Mouse (Mus musculus): ENCODE results near the gene Ly6g6f.
A peak's percentile ranks its signal among the peaks of the same experiment; 100 is the strongest.
"Not testable (repeated sequence)": the region's sequence is repeated elsewhere in the genome, so short reads cannot be mapped to it uniquely, and the experiment has no call there.

Gene Ly6g6f

DNA sequence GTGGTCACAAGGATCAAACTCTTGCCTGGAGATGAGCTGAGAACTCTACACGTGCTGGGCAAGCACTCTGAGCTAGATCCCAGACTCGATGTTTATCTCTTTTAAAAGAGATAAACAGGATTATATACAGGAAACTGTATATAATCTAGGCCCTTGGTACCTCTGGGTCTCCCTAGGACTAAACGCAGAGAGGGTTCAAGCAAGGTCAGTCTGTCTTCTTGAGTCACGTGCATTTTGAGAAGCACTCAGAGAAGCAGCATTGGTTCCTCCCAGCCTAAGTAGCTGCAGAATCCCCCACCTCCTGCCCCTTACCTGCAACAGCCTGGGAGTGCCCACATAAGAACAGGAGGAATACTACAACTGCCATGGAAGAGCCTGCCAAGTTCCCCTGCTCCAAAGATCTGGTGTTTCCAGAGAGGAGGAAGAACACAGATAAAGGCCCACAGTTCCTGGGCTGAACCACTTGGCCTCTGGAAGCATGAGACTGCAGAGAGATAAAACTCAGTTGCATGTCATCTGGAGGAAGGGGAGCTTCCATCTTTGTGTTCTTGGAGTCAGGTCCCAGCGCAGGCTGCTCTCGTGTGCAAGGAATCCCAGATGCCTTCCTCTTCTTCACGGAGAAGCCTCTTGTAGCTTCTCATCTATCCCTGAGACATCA, at the start of gene Ly6g6f:
TSS of gene Ly6g6f (minus strand) at position 403 of the 658 bp plus-strand sequence.
- DNase-seq: no peak

DNA sequence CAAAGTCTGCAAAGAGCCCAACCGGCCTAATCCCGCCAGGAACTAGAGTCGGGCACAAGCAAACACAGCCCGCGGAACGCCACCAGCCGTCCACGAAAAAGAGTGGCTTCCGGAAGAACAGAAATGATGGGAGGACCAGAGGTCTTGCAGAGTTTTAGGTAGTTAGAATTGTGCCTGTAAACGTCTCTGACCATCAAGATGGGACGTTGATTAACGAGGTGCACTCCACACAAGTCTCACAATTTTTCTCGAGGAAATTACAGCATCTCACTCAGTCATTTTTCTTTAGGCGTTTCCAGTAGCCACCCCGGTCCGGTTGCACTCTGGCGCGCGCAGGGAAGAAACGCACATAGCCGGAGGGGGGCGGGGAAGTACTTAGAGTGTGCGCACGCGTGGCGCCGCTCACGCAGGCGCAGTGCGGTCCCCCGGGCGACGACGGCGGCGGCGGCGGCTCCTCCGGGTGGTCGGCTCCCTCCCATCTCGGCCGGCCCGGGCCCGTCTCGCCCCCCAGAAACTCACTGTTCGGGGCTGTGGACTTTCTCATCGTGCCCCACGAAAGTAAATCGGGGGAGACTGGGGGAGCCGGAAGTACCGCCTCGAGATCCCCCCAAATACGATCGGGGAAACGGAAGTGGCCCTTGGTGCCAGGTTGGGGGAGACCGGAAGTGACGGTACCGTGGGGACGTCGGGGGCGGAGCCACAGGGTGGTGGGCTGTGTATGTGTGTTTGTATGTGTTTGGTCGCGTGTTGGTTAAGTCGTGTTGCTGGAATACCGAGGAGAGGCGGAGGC, 49.6 kb upstream of the Ly6g6f start, which contains the start of gene Bag6:
TSS of gene Bag6 (plus strand) at position 378 of the 790 bp plus-strand sequence.
- DNase-seq: peak; percentile 84 to 90

DNA sequence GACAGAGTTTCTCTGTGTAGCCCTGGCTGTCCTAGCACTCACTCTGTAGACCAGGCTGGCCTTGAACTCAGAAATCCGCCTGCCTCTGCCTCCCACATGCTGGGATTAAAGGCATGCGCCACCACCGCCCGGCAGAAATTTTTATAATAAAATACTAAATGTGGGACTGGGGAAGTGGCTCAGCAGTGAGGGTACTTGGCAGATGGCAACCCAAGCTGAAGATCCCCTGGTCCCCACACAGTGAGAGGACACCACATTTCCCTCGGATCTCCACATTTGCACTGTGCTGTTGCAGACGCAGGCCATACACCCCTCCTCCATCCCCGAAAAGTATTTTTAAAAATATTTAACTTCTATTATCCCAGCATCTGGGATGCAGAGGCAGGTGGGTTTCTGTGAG, 48.1 kb upstream of the Ly6g6f start:
- no peak for DNase-seq

DNA sequence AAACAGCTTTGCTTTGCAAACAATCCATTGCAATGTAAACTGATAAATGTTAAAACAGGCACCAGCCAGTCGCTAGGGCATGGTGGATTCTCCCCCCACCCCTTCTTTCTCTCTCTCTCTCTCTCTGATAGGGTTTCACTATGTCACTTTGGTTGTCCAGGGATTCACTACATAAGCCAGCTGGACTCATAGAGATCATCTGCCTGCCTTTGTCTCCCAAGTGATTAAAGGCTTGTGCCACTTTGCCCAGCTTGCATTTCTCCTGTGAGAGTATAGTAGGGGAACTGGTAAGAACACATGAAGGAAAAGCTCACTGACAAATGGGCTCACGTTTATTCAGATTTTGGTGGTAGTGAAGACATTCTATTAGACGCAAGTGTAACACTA, 46.8 kb upstream of the Ly6g6f start:
- DNase-seq: no peak

DNA sequence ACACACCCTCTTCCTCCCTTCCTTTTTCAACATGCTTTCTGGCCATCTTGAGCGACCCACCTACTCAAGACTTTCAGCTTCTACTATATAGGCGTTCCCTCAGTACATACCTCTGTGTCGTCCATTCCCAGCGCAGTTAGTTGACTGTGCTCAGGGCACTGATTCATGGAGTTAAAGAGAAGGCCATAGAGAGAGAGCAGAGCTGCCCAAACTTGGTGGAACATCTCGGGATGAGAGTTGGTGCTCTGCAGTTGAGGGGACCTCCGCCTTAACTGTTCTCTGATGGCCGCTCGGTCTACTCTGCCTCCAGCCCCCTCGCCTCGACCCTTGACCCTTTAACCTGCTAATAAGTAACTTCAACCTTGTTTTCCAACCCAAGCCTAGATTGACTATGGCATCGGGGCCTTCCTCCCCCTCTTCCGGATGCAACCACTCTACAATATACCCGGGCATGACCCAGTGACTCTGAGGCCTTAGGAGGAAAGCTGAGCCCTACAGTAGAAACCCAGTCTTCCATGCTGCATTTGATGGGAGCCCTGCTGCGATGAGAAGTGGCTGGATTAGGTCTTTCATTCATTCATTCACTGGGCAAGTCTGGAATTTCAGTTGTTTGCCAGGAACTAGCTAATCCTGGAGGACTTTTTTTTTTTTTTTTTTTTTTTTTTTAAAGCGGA, 46.2 kb upstream of the Ly6g6f start, which contains the start of gene Apom:
TSS of gene Apom (minus strand) at position 551 of the 674 bp plus-strand sequence.
- DNase-seq: no peak

DNA sequence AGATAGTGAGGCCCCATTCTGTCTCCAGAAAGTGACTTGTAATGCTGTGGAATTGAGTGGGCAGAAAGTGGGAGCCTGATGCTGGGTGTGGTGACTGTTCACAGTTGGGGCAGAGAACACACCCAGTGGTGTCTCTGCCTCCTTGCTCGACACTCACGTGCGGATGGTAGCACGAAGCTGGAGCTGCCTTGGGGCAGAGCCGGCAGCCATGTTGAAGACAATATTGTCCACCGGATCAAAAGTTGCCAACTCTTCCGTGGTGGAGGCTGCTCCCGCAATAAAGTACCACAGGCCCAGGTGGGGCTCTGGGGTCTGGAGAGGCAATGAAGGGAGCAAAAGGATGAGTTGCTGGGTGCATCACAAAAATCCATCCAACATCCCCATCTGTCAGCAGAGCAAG, 45.6 kb upstream of the Ly6g6f start:
- no peak for DNase-seq

DNA sequence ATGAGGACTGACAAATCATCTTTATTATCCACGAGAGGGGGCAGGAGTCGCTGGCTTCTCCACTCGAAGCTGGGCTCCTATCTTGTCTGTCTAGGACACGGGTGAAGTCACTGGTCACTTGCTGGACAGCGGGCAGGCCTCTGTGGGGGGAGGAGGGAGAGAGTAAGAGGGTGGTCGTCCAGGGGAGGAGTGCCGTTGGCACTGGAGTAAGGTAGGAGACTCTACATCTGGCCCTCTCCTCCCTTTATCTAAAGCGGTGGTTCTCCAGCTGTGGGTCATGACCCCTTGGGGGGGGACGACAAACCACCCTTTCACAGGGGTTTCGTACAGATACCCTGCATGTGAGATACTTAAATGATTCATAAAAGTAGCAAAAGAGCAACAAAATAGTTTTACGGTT, 43.6 kb upstream of the Ly6g6f start:
- no peak for DNase-seq

DNA sequence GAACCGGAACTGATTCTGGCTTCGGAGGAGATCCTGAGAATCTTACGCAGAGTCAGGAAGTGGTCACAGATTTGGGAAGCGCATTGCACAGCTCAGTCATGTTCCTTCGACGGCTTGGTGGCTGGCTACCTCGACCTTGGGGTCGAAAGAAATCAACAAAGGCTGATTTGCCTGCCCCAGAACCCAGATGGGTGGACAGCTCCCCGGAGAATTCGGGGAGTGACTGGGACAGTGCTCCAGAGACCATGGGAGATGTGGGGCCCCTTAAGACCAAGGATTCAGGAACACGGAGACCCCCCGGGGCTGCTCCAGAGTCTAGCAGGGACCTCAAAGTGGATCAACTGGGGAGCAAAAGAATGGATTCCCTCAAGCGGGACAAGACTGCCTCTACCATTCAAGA, 41.6 kb upstream of the Ly6g6f start:
- no peak for DNase-seq

DNA sequence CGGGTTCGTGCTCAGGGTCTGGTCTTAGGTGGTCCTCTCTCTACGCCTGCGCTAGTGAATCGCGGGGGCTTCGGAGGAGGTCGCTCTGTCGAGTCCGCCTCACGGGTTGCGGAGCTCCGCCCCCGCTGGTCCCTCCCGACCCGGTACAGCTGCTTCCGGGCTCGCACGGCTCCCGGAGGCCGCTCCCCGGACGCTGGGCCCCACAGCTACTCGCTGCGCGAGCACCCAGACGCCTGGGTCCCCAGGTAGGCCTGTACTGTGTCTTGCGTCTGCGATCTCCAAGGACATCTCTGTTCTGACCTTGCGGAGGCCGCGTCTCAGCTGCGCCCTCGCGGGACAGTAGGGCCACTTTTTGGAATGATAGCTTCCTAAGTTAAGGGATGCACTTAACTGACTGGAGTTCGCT, 40.8 kb upstream of the Ly6g6f start, which contains the start of gene D17H6S53E:
TSS of gene D17H6S53E (plus strand) at position 168 of the 406 bp plus-strand sequence.
- DNase-seq: peak; percentile 77 to 81

DNA sequence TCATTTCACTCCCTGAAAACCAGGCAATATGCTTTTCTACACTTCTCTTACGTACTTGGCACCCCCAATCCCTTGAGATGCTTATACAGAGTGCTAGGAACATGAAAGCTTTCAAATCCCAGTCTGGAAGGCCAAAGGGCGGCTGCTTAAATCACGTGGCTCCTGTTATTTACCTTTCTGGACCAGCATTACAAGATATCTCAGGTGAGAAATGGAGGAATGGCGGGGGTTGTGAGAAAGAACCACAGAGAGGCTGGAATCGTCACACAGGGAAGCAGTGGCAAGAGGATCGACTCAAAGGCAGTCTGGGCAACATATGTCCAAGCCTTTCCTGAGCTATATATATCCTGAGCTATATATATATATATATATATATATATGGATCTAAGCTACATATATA, 40.2 kb upstream of the Ly6g6f start:
- no peak for DNase-seq

DNA sequence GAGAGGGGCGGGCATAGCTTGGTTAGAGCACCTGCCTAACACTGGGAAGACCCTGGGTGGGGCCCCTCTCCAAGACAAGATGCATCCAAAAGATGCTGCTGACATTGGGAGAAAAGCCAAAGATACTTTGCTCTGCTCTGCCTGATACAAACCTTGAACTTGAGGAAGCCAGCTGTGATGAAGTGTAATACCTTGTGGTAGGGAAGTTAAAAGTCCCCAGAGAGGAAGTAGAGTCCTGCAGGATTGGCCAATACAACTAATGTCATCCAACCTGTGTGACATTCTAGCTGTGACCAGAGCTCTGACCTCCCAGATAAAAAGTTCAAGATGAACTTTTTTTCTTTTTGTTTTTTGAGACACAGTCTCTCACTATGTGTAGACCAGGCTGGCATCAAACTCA, 39.7 kb upstream of the Ly6g6f start:
- DNase-seq: no peak

DNA sequence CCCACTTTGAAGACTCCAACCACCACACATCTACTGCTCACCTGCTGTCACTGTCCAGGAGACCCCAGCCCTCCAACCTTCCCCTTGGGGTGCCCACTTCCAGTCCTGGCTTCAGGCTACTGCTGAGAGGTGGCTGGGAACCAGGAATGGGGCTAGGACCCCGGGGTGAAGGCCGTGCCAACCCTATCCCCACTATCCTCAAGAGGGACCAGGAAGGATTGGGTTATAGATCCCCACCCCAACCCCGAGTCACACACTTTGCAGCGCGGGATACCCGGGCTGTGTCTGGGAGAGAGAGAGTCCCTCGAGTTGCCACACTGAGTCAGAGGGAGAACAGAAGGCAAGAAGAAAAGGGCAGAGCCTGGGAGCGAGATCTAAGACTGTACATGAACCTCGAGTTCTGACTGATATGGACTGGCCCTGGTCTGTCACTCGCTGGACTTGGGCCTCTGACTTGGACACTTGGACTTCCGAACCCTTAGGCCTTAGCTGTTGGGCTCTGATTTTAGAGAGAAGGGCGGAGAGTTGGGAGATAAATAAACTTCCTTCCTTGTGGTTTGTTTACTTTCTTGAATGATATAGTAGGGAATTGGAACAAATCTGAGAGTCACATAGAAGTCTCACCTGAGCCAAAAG, 39.0 kb upstream of the Ly6g6f start:
- not testable (repeated sequence) for DNase-seq

DNA sequence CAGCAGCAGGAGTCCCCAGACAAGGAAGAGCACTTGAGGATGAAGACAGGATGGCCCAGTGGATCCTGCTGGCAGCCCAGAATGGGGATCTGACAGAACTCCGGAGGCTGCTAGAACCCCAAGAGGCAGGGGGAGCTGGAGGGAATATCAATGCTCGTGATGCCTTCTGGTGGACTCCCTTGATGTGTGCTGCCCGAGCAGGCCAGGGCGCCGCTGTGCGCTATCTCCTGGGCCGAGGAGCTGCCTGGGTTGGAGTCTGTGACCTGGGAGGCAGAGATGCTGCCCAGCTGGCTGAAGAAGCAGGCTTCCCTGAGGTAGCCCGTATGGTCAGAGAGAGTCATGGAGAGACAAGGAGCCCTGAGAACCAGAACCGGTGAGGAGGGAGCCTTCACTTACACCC, 37.9 kb upstream of the Ly6g6f start:
- not testable (repeated sequence) for DNase-seq

DNA sequence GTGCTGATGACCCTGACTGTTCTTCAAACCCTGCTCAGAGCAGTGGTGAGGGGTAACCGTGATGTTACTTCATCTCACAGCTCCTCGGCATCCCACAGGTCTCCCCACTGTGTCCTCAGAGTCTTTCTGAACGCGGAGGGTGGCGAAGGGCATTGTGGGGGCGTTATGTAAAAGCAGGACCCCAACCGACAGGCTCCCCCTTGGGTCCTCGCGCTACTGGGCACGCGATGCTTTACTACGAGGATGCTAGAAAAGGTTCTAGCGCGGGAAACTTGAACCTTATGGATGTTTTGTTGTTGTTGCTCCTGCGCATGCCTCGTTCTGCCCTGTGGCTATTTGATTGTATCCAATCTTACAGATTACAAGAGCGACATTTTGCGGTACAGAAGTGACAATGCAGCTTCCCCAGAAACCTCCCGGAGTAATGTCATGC, 36.5 kb upstream of the Ly6g6f start, which contains the start of gene Csnk2b:
TSS of gene Csnk2b (minus strand) at position 183 of the 433 bp plus-strand sequence.
- DNase-seq: peak in 1 of 2 experiments; percentile 39

DNA sequence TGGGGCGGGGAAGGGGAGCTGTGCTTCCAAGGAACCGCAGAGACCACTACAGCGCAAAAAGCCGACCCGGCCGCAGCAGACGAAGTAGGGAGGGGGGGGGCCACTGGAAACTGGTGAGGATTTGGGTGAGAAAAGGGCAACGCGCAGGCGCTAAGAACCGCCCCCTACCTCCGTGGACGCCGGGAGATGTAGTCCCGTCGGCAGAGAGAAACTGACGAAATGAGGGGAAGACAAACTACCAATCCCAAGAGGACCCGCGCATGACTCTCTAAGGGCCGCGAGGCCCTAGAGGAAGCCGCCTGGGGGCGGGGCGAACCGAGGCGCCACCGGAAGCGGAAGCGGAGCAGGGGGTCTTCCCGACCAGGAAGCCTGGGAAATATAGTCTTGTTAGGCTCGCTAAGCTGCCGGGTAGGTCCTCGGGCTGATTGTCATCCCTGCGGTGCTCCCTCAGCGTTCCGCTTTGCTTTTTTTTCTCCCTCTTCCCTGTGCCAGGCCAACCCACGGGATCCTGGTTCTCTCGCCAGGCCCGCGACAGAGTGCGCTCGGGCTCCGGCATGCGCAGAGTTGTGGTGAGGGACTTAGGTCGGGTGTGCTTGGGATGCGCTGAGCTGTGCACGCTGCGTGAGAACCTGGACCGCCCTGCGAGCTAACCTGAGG, 35.9 kb upstream of the Ly6g6f start, which contains the start of gene Gpank1:
TSS of gene Gpank1 (plus strand) at position 313 of the 657 bp plus-strand sequence.
- DNase-seq: peak; percentile 97 to 98

DNA sequence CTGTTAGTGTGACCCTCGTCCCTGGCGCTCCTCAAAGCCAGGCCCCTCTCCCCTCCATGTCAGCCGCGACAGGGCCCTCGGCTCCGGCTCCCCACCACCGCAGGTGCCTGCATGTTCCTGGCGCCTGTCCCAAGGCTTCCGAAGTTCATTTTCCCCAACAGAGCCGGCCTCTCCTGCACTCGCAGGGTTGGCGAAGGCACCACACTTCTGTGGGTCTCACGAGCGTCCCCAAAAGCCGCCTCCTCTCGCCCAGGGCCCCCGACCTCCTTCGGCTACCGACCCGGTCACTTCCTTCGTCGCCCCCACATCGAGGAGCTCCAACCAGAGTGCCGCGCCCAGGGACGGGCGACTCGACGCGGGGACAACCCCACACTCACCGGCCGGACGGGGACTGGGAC, 35.3 kb upstream of the Ly6g6f start:
- no peak for DNase-seq

DNA sequence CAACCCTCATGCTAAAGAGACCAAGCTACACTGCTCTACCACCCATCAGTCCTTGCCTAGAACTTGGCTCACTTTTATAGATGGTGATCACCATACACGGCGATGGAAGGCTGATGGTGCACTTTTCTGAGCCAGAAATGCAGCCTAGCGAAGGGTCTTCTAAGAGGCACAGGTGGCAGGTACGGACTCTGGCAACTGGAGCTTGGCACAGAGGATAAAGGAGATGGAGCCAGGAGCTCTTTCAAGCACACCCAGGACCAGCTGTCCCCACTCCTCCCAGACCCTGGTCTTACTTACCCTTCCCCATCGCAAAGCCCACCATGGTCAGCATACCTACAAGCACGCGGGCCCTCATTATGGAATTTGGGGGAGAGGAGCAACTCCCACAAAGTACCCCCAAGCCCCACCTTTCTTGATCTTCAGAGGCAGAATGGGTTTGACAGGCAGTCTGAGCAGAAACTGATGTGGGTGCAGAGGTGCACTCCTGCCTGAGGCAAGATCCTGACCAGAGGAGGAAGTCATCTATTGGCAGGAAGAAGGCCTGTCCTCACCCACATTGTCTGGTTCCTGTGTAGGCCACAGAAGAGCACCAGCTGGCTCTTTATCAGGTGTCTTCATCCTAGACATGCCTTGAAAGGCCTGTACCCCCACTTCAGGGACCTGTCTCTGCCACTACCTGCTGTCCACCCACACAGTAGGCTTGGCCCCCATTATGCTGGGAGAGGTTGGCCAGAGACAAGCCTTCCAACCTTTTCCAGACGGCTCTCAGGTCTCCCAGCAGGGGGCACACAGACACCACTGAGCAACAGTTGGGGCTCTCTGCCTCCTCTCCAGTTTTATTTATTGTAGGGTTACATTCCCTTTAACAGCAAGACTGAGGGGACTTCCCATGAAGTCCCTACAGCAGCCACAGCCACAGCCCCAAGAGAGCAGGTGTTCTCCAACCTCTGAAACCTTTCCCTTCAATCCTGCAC, 29.9 kb upstream of the Ly6g6f start, which contains the start of gene Ly6g5b:
TSS of gene Ly6g5b (minus strand) at position 383 of the 974 bp plus-strand sequence.
- peak in 1 of 2 experiments; percentile 33 for DNase-seq

DNA sequence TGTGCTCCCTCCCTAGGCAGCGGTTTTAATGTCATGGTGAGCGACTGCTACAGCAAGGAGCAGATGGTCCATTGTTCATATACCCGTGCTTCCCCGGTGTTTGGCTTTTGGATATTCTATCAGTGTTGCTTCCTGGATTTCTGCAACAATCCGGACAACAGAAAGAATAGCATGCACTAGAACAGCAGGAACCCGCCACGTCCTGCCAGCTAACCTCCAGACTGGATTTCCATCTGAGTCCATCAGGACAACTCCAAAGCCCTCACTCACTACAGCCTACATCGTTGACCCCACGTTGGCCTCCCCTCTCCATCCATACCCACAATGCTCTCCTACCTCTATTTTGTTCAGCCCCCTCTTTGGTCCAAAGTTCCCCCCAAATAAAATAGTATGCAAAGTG, 26.4 kb upstream of the Ly6g6f start:
- DNase-seq: no peak

DNA sequence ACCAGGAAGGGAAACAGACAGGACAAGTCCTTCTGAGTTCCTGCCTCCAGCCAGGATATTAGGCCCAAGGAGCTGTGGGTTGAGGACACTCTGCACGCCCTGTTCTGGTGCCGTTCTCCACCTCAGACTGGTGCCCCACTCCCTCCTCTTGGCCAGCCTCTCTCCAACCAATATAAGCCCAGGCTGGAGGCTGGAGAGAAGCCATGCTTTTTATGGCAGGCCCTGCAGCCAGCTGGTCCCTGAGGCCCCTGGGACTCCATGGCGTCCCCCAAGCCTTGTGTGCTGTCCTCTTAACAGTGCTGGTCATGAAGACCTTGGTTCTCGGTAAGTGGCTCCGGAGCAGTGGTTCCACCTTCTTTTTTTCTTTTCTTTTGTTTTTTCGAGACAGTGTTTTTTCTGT, 22.7 kb upstream of the Ly6g6f start, which contains the start of gene Ly6g5c:
TSS of gene Ly6g5c (plus strand) at position 183 of the 400 bp plus-strand sequence.
- DNase-seq: no peak

DNA sequence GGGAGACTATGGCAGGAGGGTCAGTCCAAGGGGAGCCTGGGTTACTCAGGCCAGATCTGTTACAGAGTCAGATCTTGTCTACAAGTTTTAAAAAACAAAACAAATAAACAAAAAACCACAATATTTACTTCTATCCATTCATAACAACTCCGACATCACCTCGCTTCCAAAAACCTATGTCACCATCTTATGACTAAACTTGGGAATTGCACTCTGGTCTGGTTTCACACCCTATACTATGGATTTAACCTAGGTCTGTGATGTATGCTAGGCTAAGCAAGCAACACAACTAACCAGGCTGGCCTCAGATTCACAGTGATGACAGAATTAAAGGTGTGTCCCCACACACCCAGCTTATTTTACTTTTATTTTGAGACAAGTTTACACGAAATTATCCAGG, 21.1 kb upstream of the Ly6g6f start:
- DNase-seq: no peak
